Mouse (Mus musculus): ENCODE measurements around the gene Mrgprb8. TPM values are rescaled to one million over a fixed set of nuclear protein-coding genes. Genes with fewer than 3 reads are reported as not detected.
"Not testable (repeated sequence)": the region's sequence is repeated elsewhere in the genome, so short reads cannot be mapped to it uniquely, and the experiment has no call there.

The Mrgprb8 gene
- total RNA-seq (2021) = not detected
- long read RNA-seq, experiment 1 = 0 reads
- long read RNA-seq, experiment 2 = 0 reads

DNA sequence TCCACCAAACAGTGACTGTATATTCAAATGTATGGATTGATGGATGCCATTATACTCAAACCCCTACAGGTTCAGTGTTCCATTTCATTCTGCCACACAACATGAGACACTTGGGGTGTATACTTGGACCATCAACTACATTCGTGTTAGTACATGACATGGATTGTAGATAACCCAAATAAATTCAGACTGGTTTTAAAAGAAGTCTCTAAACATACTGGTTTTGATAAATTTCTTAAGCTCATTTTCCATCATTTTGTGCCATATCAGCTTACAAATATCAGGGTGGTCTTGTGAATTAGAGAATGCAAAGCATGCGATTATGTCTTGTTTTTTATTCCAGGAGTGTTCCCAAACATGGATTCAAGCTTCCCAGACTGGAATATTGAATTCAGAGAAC lies at the start of gene Mrgprb8:
Gene Mrgprb8 (plus strand): TSS at position 301 of the 400 bp plus-strand sequence.
- DNase-seq (ENCODE audit: low spot score in 2 of 2) = no peak

- DNase-seq (ENCODE audit: low spot score in 2 of 2) = not testable (repeated sequence)
Measured at GRCm38 (mm10) chr7:48435936-48436335, 47.6 kb downstream of the Mrgprb8 start.

GRCm38 (mm10) chr7:48436581-48436980 lies 48.3 kb downstream of the Mrgprb8 start:
- no peak for DNase-seq (ENCODE audit: low spot score in 2 of 2)

Other genes with a start within 250 kb of the Mrgprb8 start
- gene Mrgprb5, start 219.5 kb upstream of the Mrgprb8 start, total RNA-seq (2021) = not detected
- gene Mrgprb4, start 189.2 kb upstream of the Mrgprb8 start, total RNA-seq (2021) = not detected
- 1 to 10 TPM in 1 of 2 experiments, under 1 TPM in 1; 0.28 to 1.0 TPM for gene Mrgprb1, start 67.8 kb downstream of the Mrgprb8 start, total RNA-seq (2021)
- under 1 TPM; 0.06 to 0.11 TPM for gene Mrgprx2, start 110.8 kb downstream of the Mrgprb8 start, total RNA-seq (2021)
- under 1 TPM; 0.14 to 0.42 TPM for gene Mrgprb2, start 169.6 kb downstream of the Mrgprb8 start, total RNA-seq (2021)

Data from adrenal gland, postnatal 4 days (tissue).